Mouse (Mus musculus): ENCODE measurements around the gene Tmem233. TPM values are rescaled to one million over a fixed set of nuclear protein-coding genes. Genes with fewer than 3 reads are reported as not detected.

The Tmem233 gene
- total and polyA plus RNA-seq, 2 experiments from 2014 or later, result not detected

DNA sequence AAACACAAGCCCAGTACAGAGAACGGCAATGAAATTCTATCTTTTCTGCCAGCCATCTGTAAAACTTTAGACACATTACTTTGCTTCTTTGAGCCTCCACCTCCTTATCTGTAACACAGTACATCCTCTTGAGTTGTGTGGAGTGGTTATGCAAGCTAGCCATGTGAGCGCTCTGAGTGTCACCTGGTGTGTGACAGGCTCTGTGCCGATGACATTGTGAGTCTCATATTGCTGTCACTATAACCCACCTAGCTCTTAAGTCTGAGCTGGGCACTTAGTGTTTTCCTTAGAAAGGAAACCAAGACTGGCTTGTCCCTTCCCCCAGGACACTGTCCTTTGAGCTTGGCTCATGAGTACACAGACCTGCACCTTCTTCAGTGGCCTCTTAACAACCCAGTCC is 34.7 kb downstream of the Tmem233 start:
- H3K27ac ChIP-seq, result no peak overlapping the region
- H3K36me3 ChIP-seq (ENCODE audit: insufficient read depth, low read length), result no peaks in the 10 kb centered on the region
- no peaks in the 10 kb centered on the region for H3K27me3 ChIP-seq (ENCODE audit: insufficient read depth, low read length)
- no peak for TF ChIP-seq CTCF (IDR thresholded peaks at IDR 0.05; ENCODE audit: low read depth)
- DNase-seq (ENCODE audit: low spot score), result no peak
- H3K4me2 ChIP-seq (ENCODE audit: low read depth, low read length), result no peak overlapping the region
- no peaks in the 10 kb centered on the region for H3K9me3 ChIP-seq (ENCODE audit: low read length)
- H3K4me1 ChIP-seq (ENCODE audit: insufficient read depth, low read length), result no peaks in the 10 kb centered on the region
- H3K4me3 ChIP-seq (ENCODE audit: low read length), result no peak overlapping the region
- no peak for ATAC-seq
- 99% methylated on average over 3 of the region's 3 CpGs for WGBS
- H3K9ac ChIP-seq (replicated peaks; ENCODE audit: low read length), result no peak overlapping the region

DNA sequence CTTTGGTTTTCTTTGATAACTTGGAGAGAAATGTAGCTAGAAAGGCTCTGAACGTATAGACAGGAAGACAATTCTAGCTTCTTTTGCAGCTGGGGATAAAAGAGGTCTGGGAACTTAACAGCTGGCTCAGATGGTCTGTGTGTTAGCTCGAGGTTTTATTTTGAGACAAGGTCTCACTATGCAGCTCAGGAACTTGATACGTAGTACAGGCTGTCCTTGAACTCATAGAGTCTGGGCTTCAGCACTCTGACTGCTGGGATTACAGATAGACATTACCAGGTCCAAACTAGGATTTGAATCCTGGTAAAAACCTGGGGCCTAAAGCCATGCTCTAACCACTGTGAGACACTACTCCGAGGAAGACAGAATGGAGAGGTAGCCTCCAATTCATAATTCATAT is 36.8 kb downstream of the Tmem233 start:
- 82% methylated on average over 4 of the region's 4 CpGs for WGBS
- H3K9me3 ChIP-seq (ENCODE audit: low read length), result no peaks in the 10 kb centered on the region
- no peak overlapping the region for H3K4me3 ChIP-seq (ENCODE audit: low read length)
- no peak overlapping the region for H3K4me2 ChIP-seq (ENCODE audit: low read depth, low read length)
- no peak for DNase-seq (ENCODE audit: low spot score)
- no peaks in the 10 kb centered on the region for H3K4me1 ChIP-seq (ENCODE audit: insufficient read depth, low read length)
- H3K27ac ChIP-seq, result no peak overlapping the region
- no peak for TF ChIP-seq CTCF (IDR thresholded peaks at IDR 0.05; ENCODE audit: low read depth)
- no peak for ATAC-seq
- H3K9ac ChIP-seq (replicated peaks; ENCODE audit: low read length), result no peak overlapping the region
- no peaks in the 10 kb centered on the region for H3K36me3 ChIP-seq (ENCODE audit: insufficient read depth, low read length)
- no peaks in the 10 kb centered on the region for H3K27me3 ChIP-seq (ENCODE audit: insufficient read depth, low read length)

DNA sequence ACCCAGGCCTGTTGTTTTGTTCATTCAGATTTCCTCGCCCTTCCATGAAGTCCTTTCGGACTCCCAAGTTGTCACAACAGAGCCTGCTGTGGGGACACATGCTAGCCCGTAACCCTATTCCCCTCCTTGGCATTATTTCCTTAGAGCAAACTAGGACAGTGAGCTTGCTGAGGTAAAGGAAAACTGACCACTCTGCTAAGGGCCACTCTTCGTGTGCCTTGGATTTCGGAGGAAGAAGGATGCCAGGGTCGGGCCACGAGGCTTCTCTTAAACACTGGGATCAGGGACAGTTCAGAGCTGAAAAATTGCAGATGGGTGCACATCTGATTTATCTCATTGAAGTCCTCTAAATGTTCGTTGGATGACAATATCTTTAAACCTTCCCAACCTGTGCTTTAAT is 37.5 kb downstream of the Tmem233 start:
- Histone ChIP-seq H3K9me3 (ENCODE audit: low read length) (no peaks in the 10 kb centered on the region), H3K4me2 (ENCODE audit: low read depth, low read length) (no peak overlapping the region), H3K27ac (no peak overlapping the region), H3K9ac (replicated peaks; ENCODE audit: low read length) (no peak overlapping the region), H3K27me3 (ENCODE audit: insufficient read depth, low read length) (no peaks in the 10 kb centered on the region), H3K36me3 (ENCODE audit: insufficient read depth, low read length) (no peaks in the 10 kb centered on the region), H3K4me1 (ENCODE audit: insufficient read depth, low read length) (no peaks in the 10 kb centered on the region), H3K4me3 (ENCODE audit: low read length) (no peak overlapping the region)
- 86% methylated on average over 8 of the region's 8 CpGs for WGBS
- no peak for DNase-seq (ENCODE audit: low spot score)
- ATAC-seq, result no peak
- no peak for TF ChIP-seq CTCF (IDR thresholded peaks at IDR 0.05; ENCODE audit: low read depth)

DNA sequence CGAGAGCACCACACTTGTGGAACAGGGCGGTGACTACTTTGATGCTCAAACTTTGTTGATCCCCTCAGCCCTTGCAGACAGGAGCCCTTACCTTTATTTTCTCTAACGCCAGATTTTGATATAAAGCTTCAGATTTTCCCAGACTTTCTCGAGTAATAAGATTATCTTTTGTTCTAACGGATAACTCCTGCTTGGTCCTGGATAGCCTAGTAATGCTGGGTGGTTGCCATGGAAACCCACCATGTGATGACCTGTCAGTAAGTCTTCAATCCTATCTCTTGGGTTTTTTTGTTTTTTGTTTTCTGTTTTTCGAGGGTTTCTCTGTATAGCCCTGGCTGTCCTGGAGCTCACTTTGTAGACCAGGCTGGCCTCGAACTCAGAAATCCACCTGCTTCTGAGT is 40.8 kb downstream of the Tmem233 start:
- H3K4me1 ChIP-seq (ENCODE audit: insufficient read depth, low read length), result no peaks in the 10 kb centered on the region
- 57% methylated on average over 7 of the region's 7 CpGs for WGBS
- DNase-seq (ENCODE audit: low spot score) (no peak), ATAC-seq (no peak)
- TF ChIP-seq CTCF (IDR thresholded peaks at IDR 0.05; ENCODE audit: low read depth), result no peak
- H3K4me2 ChIP-seq (ENCODE audit: low read depth, low read length), result no peak overlapping the region
- no peak overlapping the region for H3K9ac ChIP-seq (replicated peaks; ENCODE audit: low read length)
- H3K27me3 ChIP-seq (ENCODE audit: insufficient read depth, low read length), result no peaks in the 10 kb centered on the region
- H3K36me3 ChIP-seq (ENCODE audit: insufficient read depth, low read length), result no peaks in the 10 kb centered on the region
- no peaks in the 10 kb centered on the region for H3K9me3 ChIP-seq (ENCODE audit: low read length)
- H3K27ac ChIP-seq, result no peak overlapping the region
- H3K4me3 ChIP-seq (ENCODE audit: low read length), result no peak overlapping the region

DNA sequence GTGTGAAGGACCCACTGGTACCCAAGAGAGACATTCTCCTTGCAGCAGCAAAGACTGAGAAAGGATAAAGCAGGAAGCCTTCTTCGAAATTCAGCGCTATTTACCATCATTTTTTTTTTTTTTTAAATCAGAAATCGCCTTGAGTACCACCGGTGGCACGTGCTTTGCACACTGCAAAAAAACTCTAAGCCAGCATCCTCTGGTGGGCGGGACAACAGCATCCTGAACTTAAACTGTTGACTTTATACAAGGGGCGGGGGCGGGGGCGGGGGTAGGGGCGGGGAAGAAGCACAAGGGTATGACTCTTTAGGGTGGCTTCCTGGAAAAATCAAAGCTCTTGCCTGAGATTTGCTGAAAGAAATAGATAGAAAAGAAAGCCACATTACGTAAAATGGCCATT is 43.3 kb downstream of the Tmem233 start:
- no peaks in the 10 kb centered on the region for H3K36me3 ChIP-seq (ENCODE audit: insufficient read depth, low read length)
- no peak overlapping the region for H3K27ac ChIP-seq
- ATAC-seq (no peak), DNase-seq (ENCODE audit: low spot score) (no peak)
- WGBS, result 37% methylated on average over 11 of the region's 11 CpGs
- H3K4me1 ChIP-seq (ENCODE audit: insufficient read depth, low read length), result no peaks in the 10 kb centered on the region
- no peaks in the 10 kb centered on the region for H3K27me3 ChIP-seq (ENCODE audit: insufficient read depth, low read length)
- H3K4me3 ChIP-seq (ENCODE audit: low read length), result no peak overlapping the region
- H3K4me2 ChIP-seq (ENCODE audit: low read depth, low read length), result no peak overlapping the region
- no peaks in the 10 kb centered on the region for H3K9me3 ChIP-seq (ENCODE audit: low read length)
- no peak overlapping the region for H3K9ac ChIP-seq (replicated peaks; ENCODE audit: low read length)
- no peak for TF ChIP-seq CTCF (IDR thresholded peaks at IDR 0.05; ENCODE audit: low read depth)

DNA sequence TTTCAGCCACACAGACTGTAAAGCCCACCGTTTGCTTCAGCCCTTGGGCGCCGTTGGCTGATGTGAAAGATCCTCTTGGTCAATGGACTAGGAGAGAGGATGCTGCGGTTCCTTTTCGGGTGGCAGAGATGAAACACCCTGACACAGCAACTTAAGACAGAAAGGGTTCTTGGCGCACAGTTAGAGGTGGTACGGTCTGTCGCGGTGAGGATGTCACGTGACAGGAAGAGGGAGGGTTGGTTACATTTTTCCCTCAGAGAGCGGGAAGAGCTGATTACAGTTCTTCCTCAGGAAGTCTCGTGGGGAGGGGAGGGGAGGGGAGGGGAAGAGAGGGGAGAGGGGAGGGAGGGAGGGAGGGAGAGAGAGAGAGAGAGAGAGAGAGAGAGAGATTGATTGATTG is 45.3 kb downstream of the Tmem233 start:
- Histone ChIP-seq H3K4me3 (ENCODE audit: low read length) (no peak overlapping the region), H3K9ac (replicated peaks; ENCODE audit: low read length) (no peak overlapping the region), H3K9me3 (ENCODE audit: low read length) (no peaks in the 10 kb centered on the region), H3K36me3 (ENCODE audit: insufficient read depth, low read length) (no peaks in the 10 kb centered on the region), H3K27ac (no peak overlapping the region), H3K27me3 (ENCODE audit: insufficient read depth, low read length) (no peaks in the 10 kb centered on the region), H3K4me1 (ENCODE audit: insufficient read depth, low read length) (no peaks in the 10 kb centered on the region), H3K4me2 (ENCODE audit: low read depth, low read length) (no peak overlapping the region)
- DNase-seq (ENCODE audit: low spot score), result no peak
- ATAC-seq, result no peak
- WGBS, result 73% methylated on average over 12 of the region's 12 CpGs
- TF ChIP-seq CTCF (IDR thresholded peaks at IDR 0.05; ENCODE audit: low read depth), result no peak

DNA sequence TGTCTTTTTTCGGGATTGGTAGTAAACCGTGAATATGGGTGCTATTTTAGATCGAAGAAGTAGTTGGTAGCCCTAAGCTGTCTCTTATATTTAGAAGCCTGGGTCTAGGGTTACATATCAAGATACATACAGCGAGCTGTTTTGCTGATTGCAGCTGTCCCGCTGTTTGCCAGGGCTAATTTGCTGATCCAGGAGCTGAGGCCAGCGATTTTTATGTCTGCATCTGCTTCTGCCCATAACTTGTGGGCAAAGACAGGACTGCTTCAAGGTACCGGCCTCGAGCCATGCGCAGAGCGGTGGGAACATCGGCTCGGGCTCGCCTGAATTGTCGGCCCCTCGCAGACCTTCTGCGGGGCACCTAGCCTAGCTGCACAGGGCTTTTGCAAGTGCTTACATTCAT is 46.6 kb downstream of the Tmem233 start:
- Histone ChIP-seq H3K27ac (no peak overlapping the region), H3K27me3 (ENCODE audit: insufficient read depth, low read length) (no peaks in the 10 kb centered on the region), H3K9me3 (ENCODE audit: low read length) (no peaks in the 10 kb centered on the region), H3K4me1 (ENCODE audit: insufficient read depth, low read length) (no peaks in the 10 kb centered on the region), H3K4me2 (ENCODE audit: low read depth, low read length) (no peak overlapping the region), H3K4me3 (ENCODE audit: low read length) (no peak overlapping the region), H3K36me3 (ENCODE audit: insufficient read depth, low read length) (no peaks in the 10 kb centered on the region), H3K9ac (replicated peaks; ENCODE audit: low read length) (no peak overlapping the region)
- ATAC-seq (no peak), DNase-seq (ENCODE audit: low spot score) (no peak)
- no peak for TF ChIP-seq CTCF (IDR thresholded peaks at IDR 0.05; ENCODE audit: low read depth)
- 50% methylated on average over 16 of the region's 16 CpGs for WGBS

All from hindbrain, postnatal 0 days (tissue).